Mouse (Mus musculus) B cell, adult 62 days (primary cell): Measurements from ENCODE around the gene Tfap2d. TPM values are rescaled to one million over a fixed set of nuclear protein-coding genes. Genes with fewer than 3 reads are reported as not detected.

ENCODE experiments used
- total RNA-seq: library from RNA; stranded (reverse); gene quantifications from 4 replicates; pipeline ENCODE4 v1.2.4, GENCODE M21; 2023

Gene Tfap2d
- not detected in 4 replicates for total RNA-seq

GRCm38 (mm10) chr1:19102631-19103030 is at the start of gene Tfap2d:
Tfap2d (plus strand) TSS chr1:19103022.

GRCm38 (mm10) chr1:19208641-19209358 is 106.0 kb downstream of the Tfap2d start, which contains the start of gene Tfap2b:
Tfap2b (plus strand) TSS chr1:19208914.

Other genes starting within 250 kb of the Tfap2d start
- gene Tfap2b, start 105.9 kb downstream of the Tfap2d start, total RNA-seq, result not detected in 4 replicates